Comparison of ENCODE assay signal across 7 mouse cellular contexts in genomic region chr10:80153713-80154112, GRCm38 (mm10). TPM values are rescaled to one million over a fixed set of nuclear protein-coding genes. Genes with fewer than 3 reads are reported as not detected.
DNase-seq lines count a peak whose midpoint lies in the region; ATAC-seq lines count a peak whose summit lies in the region.

No protein-coding gene starts in this region.

- H3K36me3 ChIP-seq in embryonic facial prominence, embryonic 10.5 days (replicated peaks): peaks cover 92% of the 10 kb centered on the region
- H3K36me3 ChIP-seq in forebrain, embryonic 11.5 days (ENCODE audit: control insufficient read depth, insufficient read depth, low read length): peaks cover 50% of the 10 kb centered on the region
- peaks cover 66% of the 10 kb centered on the region for H3K36me3 ChIP-seq in kidney, embryonic 14.5 days (ENCODE audit: control insufficient read depth, insufficient read depth, low read length)
- peaks cover 60% of the 10 kb centered on the region for H3K36me3 ChIP-seq in midbrain, embryonic 11.5 days (ENCODE audit: control insufficient read depth, insufficient read depth, low read length)

- no peak for DNase-seq in embryonic facial prominence, embryonic 10.5 days (ENCODE audit: low spot score)
- DNase-seq in forebrain, embryonic 11.5 days (ENCODE audit: low spot score): no peak
- DNase-seq in midbrain, embryonic 11.5 days (ENCODE audit: low spot score, missing footprints): no peak
- DNase-seq in left cerebral cortex, adult 8-10 months (ENCODE audit: low spot score in 2 of 2): no peak
- DNase-seq in ovary, postnatal 14 days (ENCODE audit: low spot score): no peak

- no peak overlapping the region for H3K9ac ChIP-seq in forebrain, embryonic 11.5 days (ENCODE audit: low read length)
- peak overlapping the region; percentile 99; the same call in 1 of the 2 replicates for H3K9ac ChIP-seq in kidney, embryonic 14.5 days (ENCODE audit: low read depth, low read length)
- H3K9ac ChIP-seq in midbrain, embryonic 11.5 days (ENCODE audit: low read length): peak overlapping the region; percentile 100

- H3K4me2 ChIP-seq in forebrain, embryonic 11.5 days (ENCODE audit: low read depth, low read length, severe bottlenecking): no peak overlapping the region
- peak overlapping the region; percentile 87 for H3K4me2 ChIP-seq in kidney, embryonic 14.5 days (replicated peaks; ENCODE audit: low read depth, low read length)
- peak overlapping the region; percentile 99 for H3K4me2 ChIP-seq in midbrain, embryonic 11.5 days

- 85% methylated on average over 19 of the region's 19 CpGs for WGBS in embryonic facial prominence, embryonic 10.5 days
- 91% methylated on average over 19 of the region's 19 CpGs for WGBS in forebrain, embryonic 11.5 days
- WGBS in kidney, embryonic 14.5 days: 71% methylated on average over 19 of the region's 19 CpGs
- 86% methylated on average over 19 of the region's 19 CpGs for WGBS in midbrain, embryonic 11.5 days

- H3K9me3 ChIP-seq in embryonic facial prominence, embryonic 10.5 days: no peaks in the 10 kb centered on the region
- H3K9me3 ChIP-seq in forebrain, embryonic 11.5 days (ENCODE audit: control insufficient read depth, low read length): no peaks in the 10 kb centered on the region
- no peaks in the 10 kb centered on the region for H3K9me3 ChIP-seq in kidney, embryonic 14.5 days (ENCODE audit: control insufficient read depth, low read length)
- no peaks in the 10 kb centered on the region for H3K9me3 ChIP-seq in midbrain, embryonic 11.5 days (ENCODE audit: control insufficient read depth, low read length)

- H3K4me3 ChIP-seq in embryonic facial prominence, embryonic 10.5 days: peak overlapping the region; percentile 99
- peak overlapping the region; percentile 99; the same call in 1 of the 2 replicates for H3K4me3 ChIP-seq in forebrain, embryonic 11.5 days (ENCODE audit: low read depth, low read length)
- H3K4me3 ChIP-seq in kidney, embryonic 14.5 days (ENCODE audit: low read length): peak overlapping the region; percentile 97; the same call in 1 of the 2 replicates
- no peak overlapping the region for H3K4me3 ChIP-seq in midbrain, embryonic 11.5 days (ENCODE audit: low read depth, low read length)

- peaks cover 77% of the 10 kb centered on the region for H3K4me1 ChIP-seq in embryonic facial prominence, embryonic 10.5 days
- peaks cover 53% of the 10 kb centered on the region for H3K4me1 ChIP-seq in forebrain, embryonic 11.5 days (replicated peaks; ENCODE audit: control insufficient read depth, insufficient read depth, low read length)
- H3K4me1 ChIP-seq in kidney, embryonic 14.5 days (ENCODE audit: control insufficient read depth, insufficient read depth, low read length): peaks cover 64% of the 10 kb centered on the region
- H3K4me1 ChIP-seq in midbrain, embryonic 11.5 days (ENCODE audit: control insufficient read depth, insufficient read depth, low read length): peaks cover 52% of the 10 kb centered on the region

- ATAC-seq in forebrain, embryonic 11.5 days (replicated peaks; ENCODE audit: low FRiP score): no peak
- no peak for ATAC-seq in kidney, embryonic 14.5 days (ENCODE audit: low FRiP score, low TSS enrichment)
- no peak for ATAC-seq in midbrain, embryonic 11.5 days (ENCODE audit: low FRiP score)
- no peak for ATAC-seq in CD4-positive, CD25-positive, alpha-beta regulatory T cell, adult 4 months

- peak overlapping the region; percentile 100 for H3K27ac ChIP-seq in embryonic facial prominence, embryonic 10.5 days (replicated peaks)
- no peak overlapping the region for H3K27ac ChIP-seq in forebrain, embryonic 11.5 days (ENCODE audit: low read depth, low read length)
- H3K27ac ChIP-seq in kidney, embryonic 14.5 days (ENCODE audit: low read depth, low read length): peak overlapping the region; percentile 99; the same call in 1 of the 2 replicates
- H3K27ac ChIP-seq in midbrain, embryonic 11.5 days (ENCODE audit: low read depth, low read length): no peak overlapping the region; the same call in 1 of the 2 replicates

- H3K27me3 ChIP-seq in embryonic facial prominence, embryonic 10.5 days (replicated peaks; ENCODE audit: low read depth, poor library complexity, severe bottlenecking): no peaks in the 10 kb centered on the region
- no peaks in the 10 kb centered on the region for H3K27me3 ChIP-seq in forebrain, embryonic 11.5 days (ENCODE audit: control insufficient read depth, insufficient read depth, low read length)
- no peaks in the 10 kb centered on the region for H3K27me3 ChIP-seq in kidney, embryonic 14.5 days (ENCODE audit: control insufficient read depth, insufficient read depth, low read length)
- H3K27me3 ChIP-seq in midbrain, embryonic 11.5 days (ENCODE audit: control insufficient read depth, insufficient read depth, low read length): no peaks in the 10 kb centered on the region

RNA-seq across cellular contexts. Expression of gene Midn, which starts 5.6 kb away (rescaled TPM):
- polyA plus RNA-seq in embryonic facial prominence, embryonic 10.5 days (2016; fragmentation: Nextera tagmentation; extraction: Ambion mirVana): 22.2 TPM in 2 replicates
- polyA plus RNA-seq in forebrain, embryonic 11.5 days (2014; fragmentation: Nextera tagmentation; extraction: Ambion mirVana): 58.3 and 66.4 TPM in 2 replicates
- polyA plus RNA-seq in kidney, embryonic 14.5 days (2014; fragmentation: Nextera tagmentation; extraction: Ambion mirVana): 42.3 and 46.2 TPM in 2 replicates
- polyA plus RNA-seq in midbrain, embryonic 11.5 days (2014; fragmentation: Nextera tagmentation; extraction: Ambion mirVana): 66.0 and 71.3 TPM in 2 replicates
- 1 to 10 TPM; 4.6 to 8.2 TPM for polyA plus RNA-seq in CD4-positive, CD25-positive, alpha-beta regulatory T cell, adult 4 months (2017; shearing (Covaris generic))
- total RNA-seq in left cerebral cortex, adult 8-10 months (2022): 10 to 100 TPM; 48.5 to 76.4 (median 64.1) TPM

RNA-seq across cellular contexts. Expression of gene Cirbp, which starts 12.1 kb away (rescaled TPM):
- polyA plus RNA-seq in embryonic facial prominence, embryonic 10.5 days (2016; fragmentation: Nextera tagmentation; extraction: Ambion mirVana): 93.2 and 110 TPM in 2 replicates
- polyA plus RNA-seq in forebrain, embryonic 11.5 days (2014; fragmentation: Nextera tagmentation; extraction: Ambion mirVana): 82.0 and 83.4 TPM in 2 replicates
- 80.0 and 104 TPM in 2 replicates for polyA plus RNA-seq in kidney, embryonic 14.5 days (2014; fragmentation: Nextera tagmentation; extraction: Ambion mirVana)
- polyA plus RNA-seq in midbrain, embryonic 11.5 days (2014; fragmentation: Nextera tagmentation; extraction: Ambion mirVana): 81.5 and 87.1 TPM in 2 replicates
- 100 to 1,000 TPM; 124 to 272 TPM for polyA plus RNA-seq in CD4-positive, CD25-positive, alpha-beta regulatory T cell, adult 4 months (2017; shearing (Covaris generic))
- total RNA-seq in left cerebral cortex, adult 8-10 months (2022): 100 to 1,000 TPM; 124 to 159 (median 143) TPM

RNA-seq across cellular contexts. Expression of gene Cbarp, which starts 13.1 kb away (rescaled TPM):
- polyA plus RNA-seq in embryonic facial prominence, embryonic 10.5 days (2016; fragmentation: Nextera tagmentation; extraction: Ambion mirVana): 4.9 and 8.5 TPM in 2 replicates
- polyA plus RNA-seq in forebrain, embryonic 11.5 days (2014; fragmentation: Nextera tagmentation; extraction: Ambion mirVana): 10.4 and 15.0 TPM in 2 replicates
- polyA plus RNA-seq in kidney, embryonic 14.5 days (2014; fragmentation: Nextera tagmentation; extraction: Ambion mirVana): 8.1 and 8.4 TPM in 2 replicates
- 11.1 and 11.8 TPM in 2 replicates for polyA plus RNA-seq in midbrain, embryonic 11.5 days (2014; fragmentation: Nextera tagmentation; extraction: Ambion mirVana)
- polyA plus RNA-seq in CD4-positive, CD25-positive, alpha-beta regulatory T cell, adult 4 months (2017; shearing (Covaris generic)): 1 to 10 TPM; 1.3 to 1.4 TPM
- 100 to 1,000 TPM; 328 to 363 (median 358) TPM for total RNA-seq in left cerebral cortex, adult 8-10 months (2022)

RNA-seq across cellular contexts. Expression of gene Atp5d, which starts 15.3 kb away (rescaled TPM):
- 491 and 493 TPM in 2 replicates for polyA plus RNA-seq in embryonic facial prominence, embryonic 10.5 days (2016; fragmentation: Nextera tagmentation; extraction: Ambion mirVana)
- 401 and 414 TPM in 2 replicates for polyA plus RNA-seq in forebrain, embryonic 11.5 days (2014; fragmentation: Nextera tagmentation; extraction: Ambion mirVana)
- polyA plus RNA-seq in kidney, embryonic 14.5 days (2014; fragmentation: Nextera tagmentation; extraction: Ambion mirVana): 519 and 582 TPM in 2 replicates
- polyA plus RNA-seq in midbrain, embryonic 11.5 days (2014; fragmentation: Nextera tagmentation; extraction: Ambion mirVana): 329 and 355 TPM in 2 replicates
- polyA plus RNA-seq in CD4-positive, CD25-positive, alpha-beta regulatory T cell, adult 4 months (2017; shearing (Covaris generic)): 100 to 1,000 TPM; 303 to 370 TPM
- 100 to 1,000 TPM; 306 to 342 (median 330) TPM for total RNA-seq in left cerebral cortex, adult 8-10 months (2022)

RNA-seq across cellular contexts. Expression of gene 1600002K03Rik, which starts 19.0 kb away (rescaled TPM):
- 10.8 and 12.0 TPM in 2 replicates for polyA plus RNA-seq in embryonic facial prominence, embryonic 10.5 days (2016; fragmentation: Nextera tagmentation; extraction: Ambion mirVana)
- polyA plus RNA-seq in forebrain, embryonic 11.5 days (2014; fragmentation: Nextera tagmentation; extraction: Ambion mirVana): 6.4 and 8.3 TPM in 2 replicates
- 10.3 and 12.1 TPM in 2 replicates for polyA plus RNA-seq in kidney, embryonic 14.5 days (2014; fragmentation: Nextera tagmentation; extraction: Ambion mirVana)
- 8.0 and 8.7 TPM in 2 replicates for polyA plus RNA-seq in midbrain, embryonic 11.5 days (2014; fragmentation: Nextera tagmentation; extraction: Ambion mirVana)
- 10 to 100 TPM; 21.6 to 23.5 TPM for polyA plus RNA-seq in CD4-positive, CD25-positive, alpha-beta regulatory T cell, adult 4 months (2017; shearing (Covaris generic))
- total RNA-seq in left cerebral cortex, adult 8-10 months (2022): 1 to 10 TPM; 4.1 to 6.0 (median 5.5) TPM

Comparison
In these comparisons a context has a peak if more than half of its experiments do, and no peak if none do; other contexts are left out.
1. H3K27ac ChIP-seq: peak in embryonic facial prominence, embryonic 10.5 days (single experiment) and kidney, embryonic 14.5 days (single experiment); none in forebrain, embryonic 11.5 days (single experiment) and midbrain, embryonic 11.5 days (single experiment).